Mouse (Mus musculus): ENCODE measurements around the gene Zfp428. TPM values are rescaled to one million over a fixed set of nuclear protein-coding genes. Genes with fewer than 3 reads are reported as not detected.

The Zfp428 gene
- total RNA-seq, 4 experiments from 2014 or later = 15.1 to 17.1 (median 15.6) TPM

DNA sequence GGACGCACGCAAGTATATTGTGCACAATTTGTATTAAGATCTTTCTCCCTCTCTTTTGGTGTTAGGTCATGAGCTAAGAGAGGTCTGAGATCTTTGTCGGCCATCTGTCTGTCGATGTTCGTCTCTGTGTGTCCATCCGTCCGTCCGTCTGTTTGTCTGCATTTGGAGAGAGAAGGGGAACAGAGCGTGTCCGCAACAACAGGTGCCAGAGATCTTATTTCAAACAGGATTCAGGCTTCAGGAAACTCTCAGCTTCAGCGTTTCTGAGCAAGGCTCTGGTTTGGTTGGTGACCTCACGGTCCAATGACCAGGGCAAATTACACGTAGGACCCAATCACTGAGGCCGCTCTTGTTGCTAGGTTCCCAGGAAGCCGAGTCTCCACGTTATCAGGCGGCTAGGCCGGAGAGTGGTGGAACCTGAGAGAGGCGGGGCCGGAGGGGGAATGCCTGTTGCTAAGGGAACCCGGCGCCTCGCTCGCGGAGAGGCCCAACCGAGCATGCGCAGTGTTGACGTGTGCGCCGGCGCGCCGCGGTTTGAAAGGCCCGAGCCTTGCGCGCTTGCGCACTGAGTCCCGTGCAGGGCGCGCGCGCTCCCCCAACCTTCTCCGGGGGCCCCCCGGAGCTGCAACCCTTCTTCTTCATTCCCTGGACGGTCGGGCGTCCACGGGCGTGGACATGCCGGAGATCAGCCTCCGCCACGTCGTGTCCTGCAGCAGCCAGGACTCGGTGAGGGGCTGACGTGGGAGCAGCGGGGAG, 40.0 kb downstream of the Zfp428 start:
- DNase-seq (ENCODE audit: low spot score) = peak; percentile 99

- no peak for DNase-seq (ENCODE audit: low spot score)
These were observed 40.8 kb downstream of the Zfp428 start for GRCm38 (mm10) chr7:24547534-24548036.

DNA sequence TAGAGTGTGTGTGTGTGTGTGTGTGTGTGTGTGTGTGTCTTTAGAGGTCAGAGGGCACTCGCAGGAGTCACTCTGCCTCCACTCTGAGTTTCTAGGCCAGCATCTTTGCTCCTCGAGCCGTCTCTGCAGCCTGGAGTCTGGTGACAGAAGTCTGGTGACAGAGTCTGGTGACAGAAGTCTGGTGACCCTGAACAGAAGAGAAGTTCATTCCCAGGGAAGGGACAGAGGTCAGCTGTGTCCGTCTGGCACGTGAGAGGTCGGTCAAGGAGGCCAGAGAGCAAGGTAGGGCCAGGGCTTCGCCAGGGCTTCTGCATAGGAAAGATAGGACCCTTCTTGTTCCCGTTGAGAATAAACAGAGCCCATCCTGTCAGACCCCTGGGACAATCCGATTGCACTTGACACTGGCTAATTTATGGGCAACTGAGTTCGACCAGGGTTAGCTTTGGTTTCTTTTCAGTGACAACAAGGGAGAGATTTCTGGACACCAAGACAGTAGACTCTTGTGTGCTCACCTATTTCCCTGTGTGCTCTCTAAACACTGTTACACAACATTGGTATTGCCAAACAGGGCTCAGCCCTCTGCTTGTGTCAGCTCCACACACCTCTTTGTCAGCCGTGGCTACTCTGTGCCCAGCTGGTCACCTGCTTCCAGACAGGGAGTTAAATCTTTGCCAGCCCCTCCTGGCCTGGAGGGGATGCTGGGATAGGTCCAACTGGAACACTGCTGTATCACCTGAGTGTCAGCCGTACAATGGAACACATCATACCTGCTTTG, 45.4 kb downstream of the Zfp428 start:
- DNase-seq (ENCODE audit: low spot score) = no peak

- DNase-seq (ENCODE audit: low spot score) = no peak
These were observed 49.0 kb downstream of the Zfp428 start for GRCm38 (mm10) chr7:24555786-24556185.

DNA sequence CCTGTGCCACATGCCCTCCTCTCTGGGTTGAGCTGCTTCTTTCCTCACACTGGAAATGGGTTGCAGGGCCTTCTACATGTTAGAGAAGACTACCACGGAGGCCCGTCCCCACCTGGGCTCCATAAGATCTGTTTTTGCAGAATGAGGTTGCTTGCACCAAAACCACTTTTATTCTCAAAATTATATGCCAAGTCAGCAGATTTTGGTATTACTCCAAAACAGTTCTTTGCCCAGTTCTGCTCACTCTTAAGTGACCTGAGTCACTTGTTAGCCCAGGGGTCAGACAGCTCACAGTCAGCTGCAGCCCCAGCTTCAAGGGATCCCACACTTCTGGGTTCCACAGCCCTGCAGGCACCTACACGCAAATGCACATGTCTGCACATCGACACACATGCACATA, 54.6 kb downstream of the Zfp428 start:
- DNase-seq (ENCODE audit: low spot score) = no peak

GRCm38 (mm10) chr7:24563191-24563836, 56.5 kb downstream of the Zfp428 start:
- no peak for DNase-seq (ENCODE audit: low spot score)

DNA sequence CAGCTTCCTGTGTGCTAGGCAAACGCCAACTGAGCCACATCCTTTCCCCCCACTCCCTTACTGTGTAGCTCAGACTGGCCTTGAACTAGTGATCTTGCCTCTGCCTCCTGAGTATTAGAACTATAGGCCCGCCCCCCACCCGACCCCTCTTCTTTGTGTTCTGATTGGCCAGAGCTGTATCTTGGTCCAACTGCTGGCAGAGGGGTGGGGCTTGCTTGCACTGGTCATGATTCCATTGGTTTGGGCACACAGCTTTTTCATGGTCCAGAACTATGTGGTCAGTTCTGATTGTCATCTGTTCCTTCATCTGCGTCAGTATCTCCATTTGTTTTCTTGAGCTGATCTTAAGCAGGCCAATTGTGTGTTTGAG, 57.0 kb downstream of the Zfp428 start:
- DNase-seq (ENCODE audit: low spot score) = no peak

- DNase-seq (ENCODE audit: low spot score) = peak; percentile 46
These were observed 57.9 kb downstream of the Zfp428 start for GRCm38 (mm10) chr7:24564607-24565265.

Other genes with a start within 250 kb of the Zfp428 start
- 1 to 10 TPM; 3.5 to 7.4 (median 4.0) TPM for gene Zfp93, start 236.6 kb upstream of the Zfp428 start, total RNA-seq (2022)
- 1 to 10 TPM; 3.0 to 5.1 (median 3.7) TPM for gene Zfp61, start 205.8 kb upstream of the Zfp428 start, total RNA-seq (2022)
- gene Zfp94, start 190.3 kb upstream of the Zfp428 start, total RNA-seq (2022) = 1 to 10 TPM; 1.1 to 2.8 (median 2.1) TPM
- under 1 TPM in 1 of 4 experiments, not detected in 3; 0.50 TPM for gene Tescl, start 173.1 kb upstream of the Zfp428 start, total RNA-seq (2022)
- not detected for gene Lypd5, start 157.8 kb upstream of the Zfp428 start, total RNA-seq (2022)
- gene Kcnn4, start 136.7 kb upstream of the Zfp428 start, total RNA-seq (2022) = 1 to 10 TPM in 1 of 4 experiments, under 1 TPM in 3; 0.44 to 1.3 (median 0.69) TPM
- 1 to 10 TPM; 5.9 to 8.3 (median 8.0) TPM for gene Smg9, start 107.4 kb upstream of the Zfp428 start, total RNA-seq (2022)
- under 1 TPM in 1 of 4 experiments, not detected in 3; 0.32 TPM for gene Irgc1, start 54.7 kb upstream of the Zfp428 start, total RNA-seq (2022)
- 1 to 10 TPM; 1.7 to 9.2 (median 2.6) TPM for gene Plaur, start 44.5 kb upstream of the Zfp428 start, total RNA-seq (2022)
- gene Cadm4, start 25.0 kb upstream of the Zfp428 start, total RNA-seq (2022) = 10 to 100 TPM; 16.6 to 22.0 (median 18.7) TPM
- not detected for gene AC161166.1, start 5.4 kb downstream of the Zfp428 start, total RNA-seq (2022)
- gene Irgq, start 23.7 kb downstream of the Zfp428 start, total RNA-seq (2022) = 10 to 100 TPM; 16.2 to 20.0 (median 18.2) TPM
- gene Pinlyp, start 39.1 kb downstream of the Zfp428 start, total RNA-seq (2022) = not detected
- gene Xrcc1, start 39.3 kb downstream of the Zfp428 start, total RNA-seq (2022) = 10 to 100 TPM; 19.7 to 30.8 (median 27.1) TPM
- 10 to 100 TPM; 66.1 to 75.2 (median 70.0) TPM for gene Ethe1, start 80.5 kb downstream of the Zfp428 start, total RNA-seq (2022)
- gene Zfp575, start 80.6 kb downstream of the Zfp428 start, total RNA-seq (2022) = under 1 TPM in 1 of 4 experiments, not detected in 3; 0.09 TPM
- gene Phldb3, start 103.8 kb downstream of the Zfp428 start, total RNA-seq (2022) = under 1 TPM; 0.35 to 0.83 (median 0.39) TPM
- not detected for gene Lypd3, start 129.5 kb downstream of the Zfp428 start, total RNA-seq (2022)
- gene Tex101, start 169.7 kb downstream of the Zfp428 start, total RNA-seq (2022) = not detected
- gene BC049730, start 202.2 kb downstream of the Zfp428 start, total RNA-seq (2022) = not detected
- not detected for gene Gm4763, start 219.9 kb downstream of the Zfp428 start, total RNA-seq (2022)